Mouse (Mus musculus) cortical plate, adult 2 months (tissue): ENCODE data around the gene Cfap20.

Experiments used
- CTCF ChIP-seq: fragments of 200-500 bp; IDR thresholded peaks from 2 replicates; pipeline ENCODE4 v1.5.1; 2011; ENCODE audit warnings: mild to moderate bottlenecking, control low read depth, low read length; ENCODE audit not compliant: insufficient read depth; ENCODE audit errors: extremely low read depth
- POLR2A ChIP-seq: fragments of 200-500 bp; IDR thresholded peaks from 2 replicates; pipeline ENCODE4 v1.6.1; 2011; ENCODE audit warnings: mild to moderate bottlenecking, low read length, control low read depth; ENCODE audit not compliant: insufficient read depth; ENCODE audit errors: extremely low read depth

GRCm38 (mm10) chr8:95432471-95432870, 2.2 kb downstream of the Cfap20 start:
- TF ChIP-seq CTCF, result no peak
- no peak for TF ChIP-seq POLR2A
